Mouse (Mus musculus) midbrain, postnatal 0 days (tissue): ENCODE measurements around the gene Mdk. TPM values are rescaled to one million over a fixed set of nuclear protein-coding genes. Genes with fewer than 3 reads are reported as not detected.
A peak's percentile ranks its signal among the peaks of the same experiment; 100 is the strongest.

ENCODE experiments used
- ATAC-seq: fragments of 200-750 bp; cut with Nextera tagmentation; 2 replicates; pipeline ENCODE4 v1.8.0; 2017; ENCODE audit warnings: moderate number of reproducible peaks, mild to moderate bottlenecking, moderate TSS enrichment, moderate library complexity; ENCODE audit not compliant: low FRiP score
- DNase-seq: peaks from one replicate; pipeline ENCODE4 v3.0.0-alpha.2; 2015; ENCODE audit warnings: low spot score
- H3K27ac ChIP-seq: fragments of 300-500 bp; sonication (generic); 2 replicates; pipeline ENCODE4 v1.5.1; 2014; ENCODE audit warnings: low read depth, mild to moderate bottlenecking, low read length, mixed read lengths
- H3K27me3 ChIP-seq: fragments of 300-500 bp; sonication (generic); 2 replicates; pipeline ENCODE4 v1.6.1; 2014; ENCODE audit warnings: low read length, control low read depth, mixed read lengths; ENCODE audit not compliant: insufficient read depth
- H3K36me3 ChIP-seq: fragments of 300-500 bp; sonication (generic); 2 replicates; pipeline ENCODE4 v1.6.1; 2014; ENCODE audit warnings: low read length, control low read depth, mixed read lengths; ENCODE audit not compliant: insufficient read depth
- H3K4me1 ChIP-seq: fragments of 300-500 bp; sonication (generic); 2 replicates; pipeline ENCODE4 v1.6.1; 2014; ENCODE audit warnings: mild to moderate bottlenecking, control low read depth, antibody characterized with exemption, low read length, mixed read lengths; ENCODE audit not compliant: insufficient read depth
- H3K4me2 ChIP-seq: fragments of 300-500 bp; sonication (generic); 2 replicates; pipeline ENCODE4 v1.6.1; 2014; ENCODE audit warnings: low read depth, mild to moderate bottlenecking, low read length, mixed read lengths; ENCODE audit not compliant: poor library complexity, severe bottlenecking
- H3K4me3 ChIP-seq: fragments of 300-500 bp; sonication (generic); 2 replicates; pipeline ENCODE4 v1.5.1; 2014; ENCODE audit warnings: low read depth, mild to moderate bottlenecking, low read length, moderate library complexity
- H3K9ac ChIP-seq: fragments of 300-500 bp; sonication (generic); replicated peaks from 2 replicates; pipeline ENCODE4 v1.6.1; 2014; ENCODE audit warnings: mild to moderate bottlenecking, low read length, moderate library complexity, mixed read lengths; ENCODE audit not compliant: poor library complexity, severe bottlenecking
- H3K9me3 ChIP-seq: fragments of 300-500 bp; sonication (generic); 2 replicates; pipeline ENCODE4 v1.6.1; 2016; ENCODE audit warnings: low read length, control low read depth
- CTCF ChIP-seq: IDR thresholded peaks from 2 replicates; pipeline ENCODE4 v1.5.1; 2016; ENCODE audit warnings: antibody characterized with exemption, mild to moderate bottlenecking
- WGBS: fragments of 180-500 bp; shearing (Covaris S2); extraction: QIAGEN DNeasy Blood & Tissue Kit; methylation state at CpG from one replicate; pipeline ENCODE4 v1.1.7; 2014; 5-methylcytosine and 5-hydroxymethylcytosine counted together
- polyA plus RNA-seq: library from polyadenylated mRNA; unstranded; fragments of >200 nt; fragmentation: Nextera tagmentation; extraction: Ambion mirVana; gene quantifications from 2 replicates; pipeline ENCODE4 v1.2.1, GENCODE M21; 2015
- total RNA-seq: library from RNA; depleted of rRNA; stranded (reverse); fragments of >200 nt; gene quantifications from 2 replicates; pipeline ENCODE4 v1.2.3, GENCODE M21; 2014

Gene Mdk
- total and polyA plus RNA-seq, 2 experiments from 2014 or later, result 39.0 to 71.4 TPM

- Histone ChIP-seq H3K4me1 (peaks cover 5% of the 10 kb centered on the region; the same call in 1 of the 2 replicates), H3K36me3 (no peaks in the 10 kb centered on the region), H3K9me3 (no peaks in the 10 kb centered on the region), H3K27me3 (peaks cover 25% of the 10 kb centered on the region), H3K4me2 (no peak within 1 kb of the TSS), H3K4me3 (no peak within 1 kb of the TSS), H3K9ac (no peak within 1 kb of the TSS), H3K27ac (no peak within 1 kb of the TSS)
- TF ChIP-seq CTCF, result no peak
- 94% methylated on average over 3 of the region's 3 CpGs for WGBS
- no peak for DNase-seq
- no peak for ATAC-seq
Measured at GRCm38 (mm10) chr2:91926949-91927348, 5.1 kb downstream of the Mdk start, which contains the start of gene Chrm4. TSS of gene Chrm4 (plus strand) at chr2:91927249.

- DNase-seq, result no peak
- no peak for ATAC-seq
- H3K4me2 ChIP-seq, result no peak overlapping the region
- H3K4me1 ChIP-seq, result 0 out of 2 replicates have a peak, but pooled peaks cover 5% of the 10 kb centered on the region
- H3K27me3 ChIP-seq, result peaks cover 28% of the 10 kb centered on the region
- no peak for TF ChIP-seq CTCF
- no peak overlapping the region for H3K4me3 ChIP-seq
- H3K9me3 ChIP-seq, result no peaks in the 10 kb centered on the region
- H3K27ac ChIP-seq, result no peak overlapping the region
- WGBS, result 90% methylated on average over 15 of the region's 15 CpGs
- H3K36me3 ChIP-seq, result no peaks in the 10 kb centered on the region
- no peak overlapping the region for H3K9ac ChIP-seq
Measured at GRCm38 (mm10) chr2:91925442-91925841, 6.7 kb downstream of the Mdk start.

- no peak for ATAC-seq
- Histone ChIP-seq H3K9me3 (no peaks in the 10 kb centered on the region), H3K4me2 (no peak overlapping the region), H3K36me3 (no peaks in the 10 kb centered on the region), H3K27me3 (peaks cover 28% of the 10 kb centered on the region), H3K9ac (no peak overlapping the region), H3K4me3 (no peak overlapping the region), H3K4me1 (0 out of 2 replicates have a peak, but pooled peaks cover 5% of the 10 kb centered on the region), H3K27ac (no peak overlapping the region)
- WGBS, result 56% methylated on average over 1 of the region's 1 CpGs
- no peak for DNase-seq
- TF ChIP-seq CTCF, result no peak
Measured at GRCm38 (mm10) chr2:91924726-91925125, 7.4 kb downstream of the Mdk start.

- DNase-seq (peak; percentile 85), ATAC-seq (peak; percentile 15; the same call in 1 of the 2 replicates)
- peak; percentile 82 for TF ChIP-seq CTCF
- Histone ChIP-seq H3K9ac (no peak overlapping the region), H3K27ac (no peak overlapping the region), H3K27me3 (peaks cover 28% of the 10 kb centered on the region), H3K4me3 (peak overlapping the region; percentile 55), H3K9me3 (no peaks in the 10 kb centered on the region), H3K36me3 (peaks cover 3% of the 10 kb centered on the region; the same call in 1 of the 2 replicates), H3K4me2 (peak overlapping the region; percentile 48), H3K4me1 (0 out of 2 replicates have a peak, but pooled peaks cover 5% of the 10 kb centered on the region)
- WGBS, result 4% methylated on average over 54 of the region's 54 CpGs
Measured at GRCm38 (mm10) chr2:91923415-91924337, 8.4 kb downstream of the Mdk start.

GRCm38 (mm10) chr2:91922586-91923414 is 9.3 kb downstream of the Mdk start:
- TF ChIP-seq CTCF, result no peak
- Histone ChIP-seq H3K4me1 (0 out of 2 replicates have a peak, but pooled peaks cover 5% of the 10 kb centered on the region), H3K4me2 (peak overlapping the region; percentile 82), H3K4me3 (peak overlapping the region; percentile 55), H3K9me3 (no peaks in the 10 kb centered on the region), H3K9ac (no peak overlapping the region), H3K27me3 (peaks cover 28% of the 10 kb centered on the region), H3K27ac (no peak overlapping the region), H3K36me3 (peaks cover 11% of the 10 kb centered on the region)
- ATAC-seq (no peak), DNase-seq (no peak)
- WGBS, result 3% methylated on average over 37 of the region's 37 CpGs
